Mouse (Mus musculus) cerebellum, adult 18-20 months (tissue): Measurements from ENCODE around the gene Nfil3.
A peak's percentile ranks its signal among the peaks of the same experiment; 100 is the strongest.

Experiments
- DNase-seq, 2 experiments: peaks; one replicate each; pipeline ENCODE4 v3.0.0; 2021

Gene Nfil3

GRCm38 (mm10) chr13:52930582-52930981, 50.3 kb downstream of the Nfil3 start:
- DNase-seq, result peak in 1 of 2 experiments; percentile 23

GRCm38 (mm10) chr13:52929209-52930171, 51.4 kb downstream of the Nfil3 start, which contains the start of gene Auh:
Gene Auh, minus strand, starts transcription at chr13:52929681.
- DNase-seq, result peak; percentile 85 to 91

GRCm38 (mm10) chr13:52928392-52928791, 52.5 kb downstream of the Nfil3 start:
- DNase-seq, result peak; percentile 25 to 33

GRCm38 (mm10) chr13:52924457-52924856, 56.4 kb downstream of the Nfil3 start:
- no peak for DNase-seq

- DNase-seq, result no peak
Measured at GRCm38 (mm10) chr13:52921966-52922365, 58.9 kb downstream of the Nfil3 start.

GRCm38 (mm10) chr13:52921065-52921825, 59.6 kb downstream of the Nfil3 start:
- no peak for DNase-seq

GRCm38 (mm10) chr13:52919790-52920352, 61.0 kb downstream of the Nfil3 start:
- no peak for DNase-seq

GRCm38 (mm10) chr13:52918333-52918732, 62.5 kb downstream of the Nfil3 start:
- DNase-seq, result no peak
